Mouse (Mus musculus) ES-E14 (cell line): Measurements from ENCODE around the gene Cd200.

Experiments
- CHD2 ChIP-seq: IDR thresholded peaks from 2 replicates; pipeline ENCODE4 v1.6.1; 2014; ENCODE audit warnings: mild to moderate bottlenecking, low read depth, low read length, inconsistent platforms
- HCFC1 ChIP-seq: IDR thresholded peaks from 2 replicates; pipeline ENCODE4 v1.6.1; 2012; ENCODE audit warnings: low read length, inconsistent platforms, borderline replicate concordance; ENCODE audit not compliant: insufficient read depth
- MAFK ChIP-seq: IDR thresholded peaks from 2 replicates; pipeline ENCODE4 v1.6.1; 2014; ENCODE audit warnings: mild to moderate bottlenecking, low read depth, low read length, inconsistent platforms; ENCODE audit not compliant: insufficient read depth
- ZC3H11A ChIP-seq: IDR thresholded peaks from 2 replicates; pipeline ENCODE4 v1.6.1; 2012; ENCODE audit warnings: low read depth, mild to moderate bottlenecking, inconsistent platforms, low read length, borderline replicate concordance
- ZNF384 ChIP-seq: IDR thresholded peaks from 2 replicates; pipeline ENCODE4 v1.6.1; 2012; ENCODE audit warnings: low read depth, low read length, inconsistent platforms

DNA sequence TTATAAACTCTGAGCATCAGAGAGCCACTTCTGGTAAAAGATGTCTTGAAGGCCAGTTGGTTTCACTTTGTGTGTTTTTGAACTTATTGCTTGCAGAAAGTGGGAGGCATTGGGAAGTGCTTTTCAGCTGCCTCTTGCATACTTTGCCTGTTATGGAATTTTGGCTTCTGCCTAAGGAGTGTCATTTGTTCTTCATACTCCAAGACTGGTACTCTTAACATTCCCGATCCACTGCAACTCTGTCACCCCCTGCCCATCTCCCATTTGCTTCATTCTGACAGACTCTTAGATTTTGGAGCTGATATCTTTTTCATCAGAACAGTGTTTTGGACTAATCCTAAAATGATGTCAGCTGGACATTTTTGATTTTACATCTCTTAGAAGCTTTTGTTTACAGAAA lies 51.7 kb downstream of the Cd200 start:
- no peak for TF ChIP-seq MAFK
- TF ChIP-seq CHD2: no peak
- TF ChIP-seq ZC3H11A: no peak
- TF ChIP-seq ZNF384: no peak
- no peak for TF ChIP-seq HCFC1
